Mouse (Mus musculus) kidney, adult 2 months (tissue): ENCODE measurements at regions not wholly inside any gene's neighbourhood (a gene's known extent, or its start where the extent isn't known, plus 50 kb on each side); places are given as distances from the start of the nearest gene placed in this dataset.

Experiments
- DNase-seq: peaks from one replicate; pipeline ENCODE4 v3.0.0; 2021
- H3K27ac ChIP-seq: fragments of 200-500 bp; 2 replicates; pipeline ENCODE4 v1.5.1; 2012; ENCODE audit warnings: low read depth, low read length, control low read depth, inconsistent platforms; ENCODE audit not compliant: insufficient read depth
- H3K27me3 ChIP-seq: fragments of 200-500 bp; replicated peaks from 2 replicates; pipeline ENCODE4 v1.6.1; 2012; ENCODE audit warnings: mild to moderate bottlenecking, moderate library complexity, low read length, inconsistent platforms; ENCODE audit not compliant: control insufficient read depth, insufficient read depth
- H3K36me3 ChIP-seq: fragments of 200-500 bp; 2 replicates; pipeline ENCODE4 v1.6.1; 2012; ENCODE audit warnings: mild to moderate bottlenecking, moderate library complexity, low read length, inconsistent platforms; ENCODE audit not compliant: control insufficient read depth, insufficient read depth
- H3K4me1 ChIP-seq: fragments of 200-500 bp; 2 replicates; pipeline ENCODE4 v1.6.1; 2011; ENCODE audit warnings: low read length; ENCODE audit not compliant: control insufficient read depth, insufficient read depth
- H3K4me3 ChIP-seq: fragments of 200-500 bp; 2 replicates; pipeline ENCODE4 v1.5.1; 2011; ENCODE audit warnings: mild to moderate bottlenecking, low read depth, low read length, control low read depth; ENCODE audit not compliant: insufficient read depth
- CTCF ChIP-seq: fragments of 200-500 bp; conservative IDR thresholded peaks from 2 replicates; pipeline ENCODE4 v1.5.1; 2011; ENCODE audit warnings: low read depth, mild to moderate bottlenecking, control low read depth, low read length, moderate library complexity, mixed read lengths; ENCODE audit not compliant: insufficient read depth, insufficient read length
- POLR2A ChIP-seq: fragments of 200-500 bp; IDR thresholded peaks from one replicate; pipeline ENCODE4 v1.6.1; 2011; ENCODE audit warnings: low read depth, low read length, control low read depth
- WGBS: fragments of 180-500 bp; shearing (Covaris S2); methylation state at CpG from one replicate; pipeline ENCODE4 v1.1.7; 2018; 5-methylcytosine and 5-hydroxymethylcytosine counted together

DNA sequence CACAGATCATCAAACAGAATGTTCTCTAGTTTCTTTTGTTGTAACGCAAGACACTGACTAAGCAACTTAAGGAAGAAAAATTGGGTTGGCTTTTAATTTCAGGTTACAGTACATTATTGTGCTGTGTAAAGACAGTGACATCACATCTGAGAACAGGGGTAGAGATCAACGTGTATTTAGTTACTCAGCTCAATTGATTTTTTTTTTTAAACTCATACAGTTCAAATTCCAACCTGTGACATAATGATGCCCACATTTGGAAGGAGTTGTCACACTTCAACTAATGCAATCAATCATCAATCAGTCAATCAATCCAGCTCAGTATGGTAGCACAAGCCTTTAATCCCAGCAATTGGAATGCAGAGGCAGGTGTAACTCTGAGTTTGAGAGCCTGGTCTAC is 221.0 kb upstream of the Fn1 start:
- TF ChIP-seq CTCF, result no peak
- TF ChIP-seq POLR2A, result no peak
- H3K36me3 ChIP-seq, result no peaks in the 10 kb centered on the region
- no peak overlapping the region for H3K27ac ChIP-seq
- H3K27me3 ChIP-seq, result no peaks in the 10 kb centered on the region
- H3K4me3 ChIP-seq, result no peak overlapping the region
- 71% methylated on average over 2 of the region's 2 CpGs for WGBS
- no peak for DNase-seq
- H3K4me1 ChIP-seq, result no peaks in the 10 kb centered on the region

- Histone ChIP-seq H3K36me3 (no peaks in the 10 kb centered on the region), H3K27ac (no peak overlapping the region), H3K4me3 (no peak overlapping the region), H3K27me3 (no peaks in the 10 kb centered on the region), H3K4me1 (no peaks in the 10 kb centered on the region)
- TF ChIP-seq POLR2A (no peak), CTCF (no peak)
- WGBS, result 8% methylated on average over 4 of the region's 4 CpGs
- peak; percentile 10 for DNase-seq
Observed at GRCm38 (mm10) chr1:71865670-71866069, 212.7 kb upstream of the Fn1 start.

DNA sequence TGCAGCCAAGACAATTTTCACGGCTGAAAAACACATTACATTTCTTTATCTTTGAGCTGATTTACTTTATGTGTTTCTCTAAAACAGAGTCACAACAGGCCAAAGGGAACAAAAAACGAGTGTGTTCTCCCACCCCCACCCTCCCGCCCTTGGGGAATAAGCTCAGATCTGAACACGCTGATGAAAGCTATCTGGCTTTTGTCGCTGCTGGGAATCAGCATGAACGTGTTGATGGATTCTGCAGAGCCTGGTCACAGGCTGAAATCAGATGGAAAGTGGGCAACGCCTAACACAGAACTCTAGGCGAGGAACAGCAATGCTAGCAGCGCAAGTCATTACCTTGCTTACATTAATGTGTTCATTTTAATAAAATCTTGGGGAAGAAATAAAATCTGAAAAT is 211.7 kb upstream of the Fn1 start:
- Histone ChIP-seq H3K4me3 (no peak overlapping the region), H3K27ac (no peak overlapping the region), H3K27me3 (no peaks in the 10 kb centered on the region), H3K36me3 (no peaks in the 10 kb centered on the region), H3K4me1 (no peaks in the 10 kb centered on the region)
- no peak for DNase-seq
- 72% methylated on average over 9 of the region's 9 CpGs for WGBS
- TF ChIP-seq POLR2A (no peak), CTCF (no peak)

DNA sequence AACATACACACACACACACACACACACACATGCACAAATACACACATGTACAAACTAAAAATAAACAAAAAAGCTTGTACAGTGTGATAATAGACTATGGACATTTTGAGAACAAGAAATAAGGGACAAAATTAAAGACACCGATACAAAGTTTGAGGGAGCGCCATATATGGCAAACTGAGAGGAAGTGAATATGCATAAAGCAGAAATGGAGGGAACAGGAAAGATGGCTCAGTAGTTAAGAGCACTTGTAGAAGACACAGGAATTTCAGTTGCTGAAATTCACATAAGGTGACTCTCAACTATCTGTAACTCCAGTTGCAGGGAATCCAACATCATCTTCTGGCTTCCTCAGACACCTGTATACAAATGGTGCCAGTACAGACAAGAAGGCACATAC is 200.2 kb upstream of the Fn1 start:
- no peak for DNase-seq
- H3K4me1 ChIP-seq, result no peaks in the 10 kb centered on the region
- H3K36me3 ChIP-seq, result no peaks in the 10 kb centered on the region
- no peak for TF ChIP-seq POLR2A
- TF ChIP-seq CTCF, result no peak
- H3K27me3 ChIP-seq, result no peaks in the 10 kb centered on the region; the same call in 1 of the 2 replicates
- no peak overlapping the region for H3K4me3 ChIP-seq
- 94% methylated on average over 2 of the region's 2 CpGs for WGBS
- no peak overlapping the region for H3K27ac ChIP-seq

- H3K27me3 ChIP-seq, result no peaks in the 10 kb centered on the region; the same call in 1 of the 2 replicates
- H3K36me3 ChIP-seq, result no peaks in the 10 kb centered on the region
- H3K4me3 ChIP-seq, result no peak overlapping the region
- no peak for DNase-seq
- no peak overlapping the region for H3K27ac ChIP-seq
- no peaks in the 10 kb centered on the region for H3K4me1 ChIP-seq
- WGBS, result 82% methylated on average over 8 of the region's 8 CpGs
- TF ChIP-seq POLR2A (no peak), CTCF (no peak)
Observed at GRCm38 (mm10) chr1:71851268-71851667, 198.3 kb upstream of the Fn1 start.

DNA sequence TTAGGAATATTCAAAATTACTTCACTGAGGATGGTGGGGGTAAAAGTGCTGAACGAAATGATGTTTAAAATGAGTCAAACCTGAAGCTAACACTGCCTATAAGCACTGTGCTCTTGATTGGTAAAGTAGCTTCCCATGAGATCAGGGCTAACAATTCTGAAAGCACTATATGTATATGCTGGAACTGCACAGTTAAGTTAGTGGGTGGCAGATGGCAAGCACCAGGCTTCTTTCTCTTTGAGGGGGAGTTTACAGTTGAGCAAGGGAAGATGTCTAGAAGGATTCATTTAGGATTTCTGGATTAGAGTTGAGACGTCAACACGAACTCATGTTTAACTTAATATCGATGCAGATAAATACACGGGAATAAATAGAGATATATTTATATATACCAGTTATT is 195.7 kb upstream of the Fn1 start:
- no peaks in the 10 kb centered on the region for H3K27me3 ChIP-seq
- no peak for DNase-seq
- H3K27ac ChIP-seq, result no peak overlapping the region
- H3K36me3 ChIP-seq, result no peaks in the 10 kb centered on the region
- no peak overlapping the region for H3K4me3 ChIP-seq
- WGBS, result 95% methylated on average over 5 of the region's 5 CpGs
- no peaks in the 10 kb centered on the region for H3K4me1 ChIP-seq
- TF ChIP-seq POLR2A (no peak), CTCF (no peak)

DNA sequence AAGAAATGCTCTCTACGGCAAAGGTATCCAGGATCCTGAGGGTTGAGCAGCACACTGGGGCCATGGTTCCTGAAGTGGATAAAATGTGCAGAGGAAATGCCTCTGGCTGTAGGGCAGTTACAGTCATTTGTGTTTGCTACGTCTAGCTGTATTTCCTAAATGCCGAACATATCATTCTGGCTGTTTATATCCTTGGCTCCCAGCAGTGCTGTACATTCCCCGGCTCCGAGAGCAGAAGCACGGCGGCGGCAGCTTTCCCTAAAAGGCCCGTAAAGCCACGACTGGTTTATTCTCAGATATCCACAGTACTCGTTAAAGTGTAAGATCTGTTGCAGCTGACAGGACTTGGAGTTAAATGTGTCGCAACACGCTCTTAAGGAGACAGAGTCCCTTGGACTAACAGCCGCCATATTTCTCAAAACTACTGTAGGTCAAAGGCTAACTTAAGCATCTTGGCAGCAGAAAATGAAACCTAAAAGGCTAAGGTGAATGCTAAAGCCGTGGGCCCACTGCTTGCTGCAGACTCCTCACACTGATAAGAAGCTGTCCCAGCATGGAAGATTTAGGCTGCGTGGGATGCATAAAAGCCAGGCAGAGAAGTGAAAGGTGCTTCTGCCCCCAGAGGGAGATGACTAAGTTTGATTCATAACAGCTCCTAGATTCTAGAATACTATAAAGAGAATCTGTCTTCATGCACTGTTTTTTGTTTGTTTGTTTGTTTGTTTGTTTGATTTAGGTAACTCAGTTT is 192.1 kb upstream of the Fn1 start:
- peak; percentile 28 for DNase-seq
- Histone ChIP-seq H3K27ac (no peak overlapping the region), H3K4me1 (no peaks in the 10 kb centered on the region), H3K27me3 (no peaks in the 10 kb centered on the region), H3K36me3 (no peaks in the 10 kb centered on the region), H3K4me3 (0 out of 2 replicates have a peak overlapping the region, but pooled peaks have one; percentile 7)
- no peak for TF ChIP-seq POLR2A
- TF ChIP-seq CTCF, result no peak
- 32% methylated on average over 16 of the region's 16 CpGs for WGBS

GRCm38 (mm10) chr1:71837764-71838163 is 184.8 kb upstream of the Fn1 start:
- no peak for TF ChIP-seq CTCF
- no peak for TF ChIP-seq POLR2A
- no peaks in the 10 kb centered on the region for H3K27me3 ChIP-seq
- 18% methylated on average over 12 of the region's 12 CpGs for WGBS
- H3K4me1 ChIP-seq, result no peaks in the 10 kb centered on the region
- DNase-seq, result peak; percentile 3
- H3K27ac ChIP-seq, result no peak overlapping the region
- H3K36me3 ChIP-seq, result no peaks in the 10 kb centered on the region
- 0 out of 2 replicates have a peak overlapping the region, but pooled peaks have one; percentile 3 for H3K4me3 ChIP-seq
